Mouse (Mus musculus) cortical plate, adult 2 months (tissue): ENCODE measurements around the gene Tmed5.
"Not testable (repeated sequence)": the region's sequence is repeated elsewhere in the genome, so short reads cannot be mapped to it uniquely, and the experiment has no call there.

ENCODE experiments used
- CTCF ChIP-seq: fragments of 200-500 bp; IDR thresholded peaks from 2 replicates; pipeline ENCODE4 v1.5.1; 2011; ENCODE audit warnings: mild to moderate bottlenecking, control low read depth, low read length; ENCODE audit not compliant: insufficient read depth; ENCODE audit errors: extremely low read depth
- POLR2A ChIP-seq: fragments of 200-500 bp; IDR thresholded peaks from 2 replicates; pipeline ENCODE4 v1.6.1; 2011; ENCODE audit warnings: mild to moderate bottlenecking, low read length, control low read depth; ENCODE audit not compliant: insufficient read depth; ENCODE audit errors: extremely low read depth

DNA sequence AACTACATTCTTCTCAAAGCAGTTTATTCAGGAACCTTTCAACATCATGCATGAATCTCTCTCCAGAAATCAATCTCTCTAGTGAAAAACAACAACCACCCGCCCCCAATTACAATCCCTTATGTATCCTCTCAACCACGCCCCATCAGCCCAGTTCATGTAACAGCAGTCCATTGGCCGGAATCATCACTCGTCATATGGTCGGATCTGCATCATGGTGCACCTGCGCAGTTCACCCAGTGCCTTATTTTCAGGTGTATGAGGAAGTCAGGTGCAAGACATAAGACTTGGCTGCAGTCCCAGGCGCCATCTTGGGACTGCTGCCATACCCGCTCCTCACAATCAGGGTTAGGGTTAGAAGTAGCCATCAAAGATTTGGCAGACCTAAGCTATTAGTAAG is 39.7 kb downstream of the Tmed5 start:
- TF ChIP-seq POLR2A, CTCF: not testable (repeated sequence)
